Mouse (Mus musculus): Measurements from ENCODE around the gene Ndufa13. TPM values are rescaled to one million over a fixed set of nuclear protein-coding genes. Genes with fewer than 3 reads are reported as not detected.

Ndufa13 gene
- polyA plus RNA-seq, 1 experiment from 2014 or later, result 233 TPM

- Histone ChIP-seq H3K27ac (ENCODE audit: low read length) (no peak overlapping the region), H3K4me2 (ENCODE audit: low read depth, low read length) (no peak overlapping the region), H3K36me3 (ENCODE audit: control insufficient read depth, insufficient read depth, low read length) (peaks cover 44% of the 10 kb centered on the region), H3K4me1 (ENCODE audit: control insufficient read depth, insufficient read depth, low read length) (peaks cover 7% of the 10 kb centered on the region), H3K27me3 (replicated peaks; ENCODE audit: control insufficient read depth, insufficient read depth, low read length) (no peaks in the 10 kb centered on the region), H3K4me3 (ENCODE audit: low read length) (no peak overlapping the region), H3K9me3 (ENCODE audit: control insufficient read depth, low read length) (no peaks in the 10 kb centered on the region), H3K9ac (ENCODE audit: low read depth, low read length) (no peak overlapping the region)
- ATAC-seq, result no peak
- WGBS, result 49% methylated on average over 5 of the region's 5 CpGs
Measured at GRCm38 (mm10) chr8:69915748-69916147, 13.4 kb upstream of the Ndufa13 start.

GRCm38 (mm10) chr8:69914526-69914925 is 12.2 kb upstream of the Ndufa13 start:
- WGBS, result 89% methylated on average over 4 of the region's 4 CpGs
- no peak overlapping the region for H3K4me2 ChIP-seq (ENCODE audit: low read depth, low read length)
- H3K27me3 ChIP-seq (replicated peaks; ENCODE audit: control insufficient read depth, insufficient read depth, low read length), result no peaks in the 10 kb centered on the region
- H3K9ac ChIP-seq (ENCODE audit: low read depth, low read length), result no peak overlapping the region
- peaks cover 3% of the 10 kb centered on the region; the same call in 1 of the 2 replicates for H3K4me1 ChIP-seq (ENCODE audit: control insufficient read depth, insufficient read depth, low read length)
- peaks cover 54% of the 10 kb centered on the region for H3K36me3 ChIP-seq (ENCODE audit: control insufficient read depth, insufficient read depth, low read length)
- H3K4me3 ChIP-seq (ENCODE audit: low read length), result no peak overlapping the region
- no peak for ATAC-seq
- no peak overlapping the region for H3K27ac ChIP-seq (ENCODE audit: low read length)
- no peaks in the 10 kb centered on the region for H3K9me3 ChIP-seq (ENCODE audit: control insufficient read depth, low read length)

- no peak overlapping the region for H3K4me3 ChIP-seq (ENCODE audit: low read length)
- no peak overlapping the region for H3K4me2 ChIP-seq (ENCODE audit: low read depth, low read length)
- H3K9me3 ChIP-seq (ENCODE audit: control insufficient read depth, low read length), result no peaks in the 10 kb centered on the region
- peaks cover 55% of the 10 kb centered on the region for H3K36me3 ChIP-seq (ENCODE audit: control insufficient read depth, insufficient read depth, low read length)
- ATAC-seq, result no peak
- no peaks in the 10 kb centered on the region for H3K27me3 ChIP-seq (replicated peaks; ENCODE audit: control insufficient read depth, insufficient read depth, low read length)
- WGBS, result 87% methylated on average over 12 of the region's 12 CpGs
- H3K27ac ChIP-seq (ENCODE audit: low read length), result no peak overlapping the region
- H3K9ac ChIP-seq (ENCODE audit: low read depth, low read length), result no peak overlapping the region
- no peaks in the 10 kb centered on the region for H3K4me1 ChIP-seq (ENCODE audit: control insufficient read depth, insufficient read depth, low read length)
Measured at GRCm38 (mm10) chr8:69912478-69913074, 10.2 kb upstream of the Ndufa13 start.

GRCm38 (mm10) chr8:69911917-69912316 is 9.6 kb upstream of the Ndufa13 start:
- peaks cover 49% of the 10 kb centered on the region for H3K36me3 ChIP-seq (ENCODE audit: control insufficient read depth, insufficient read depth, low read length)
- no peaks in the 10 kb centered on the region for H3K27me3 ChIP-seq (replicated peaks; ENCODE audit: control insufficient read depth, insufficient read depth, low read length)
- H3K4me2 ChIP-seq (ENCODE audit: low read depth, low read length), result no peak overlapping the region
- no peak overlapping the region for H3K27ac ChIP-seq (ENCODE audit: low read length)
- H3K9ac ChIP-seq (ENCODE audit: low read depth, low read length), result no peak overlapping the region
- no peak overlapping the region for H3K4me3 ChIP-seq (ENCODE audit: low read length)
- no peak for ATAC-seq
- no peaks in the 10 kb centered on the region for H3K9me3 ChIP-seq (ENCODE audit: control insufficient read depth, low read length)
- H3K4me1 ChIP-seq (ENCODE audit: control insufficient read depth, insufficient read depth, low read length), result no peaks in the 10 kb centered on the region
- 90% methylated on average over 13 of the region's 13 CpGs for WGBS

- ATAC-seq, result no peak
- Histone ChIP-seq H3K36me3 (ENCODE audit: control insufficient read depth, insufficient read depth, low read length) (peaks cover 18% of the 10 kb centered on the region), H3K4me1 (ENCODE audit: control insufficient read depth, insufficient read depth, low read length) (peaks cover 14% of the 10 kb centered on the region), H3K27me3 (replicated peaks; ENCODE audit: control insufficient read depth, insufficient read depth, low read length) (no peaks in the 10 kb centered on the region), H3K27ac (ENCODE audit: low read length) (no peak overlapping the region), H3K9ac (ENCODE audit: low read depth, low read length) (no peak overlapping the region), H3K4me3 (ENCODE audit: low read length) (no peak overlapping the region), H3K9me3 (ENCODE audit: control insufficient read depth, low read length) (no peaks in the 10 kb centered on the region), H3K4me2 (ENCODE audit: low read depth, low read length) (no peak overlapping the region)
- 82% methylated on average over 2 of the region's 2 CpGs for WGBS
Measured at GRCm38 (mm10) chr8:69907106-69907505, 4.7 kb upstream of the Ndufa13 start.

GRCm38 (mm10) chr8:69906260-69906659 is 3.9 kb upstream of the Ndufa13 start:
- no peak overlapping the region for H3K4me3 ChIP-seq (ENCODE audit: low read length)
- no peaks in the 10 kb centered on the region for H3K27me3 ChIP-seq (replicated peaks; ENCODE audit: control insufficient read depth, insufficient read depth, low read length)
- peaks cover 18% of the 10 kb centered on the region for H3K4me1 ChIP-seq (ENCODE audit: control insufficient read depth, insufficient read depth, low read length)
- peaks cover 13% of the 10 kb centered on the region for H3K36me3 ChIP-seq (ENCODE audit: control insufficient read depth, insufficient read depth, low read length)
- no peaks in the 10 kb centered on the region for H3K9me3 ChIP-seq (ENCODE audit: control insufficient read depth, low read length)
- H3K27ac ChIP-seq (ENCODE audit: low read length), result no peak overlapping the region
- WGBS, result 82% methylated on average over 2 of the region's 2 CpGs
- no peak for ATAC-seq
- H3K4me2 ChIP-seq (ENCODE audit: low read depth, low read length), result no peak overlapping the region
- no peak overlapping the region for H3K9ac ChIP-seq (ENCODE audit: low read depth, low read length)

- H3K27ac ChIP-seq (ENCODE audit: low read length), result no peak overlapping the region
- H3K36me3 ChIP-seq (ENCODE audit: control insufficient read depth, insufficient read depth, low read length), result no peaks in the 10 kb centered on the region
- ATAC-seq, result no peak
- H3K4me3 ChIP-seq (ENCODE audit: low read length), result no peak overlapping the region
- WGBS, result 84% methylated on average over 8 of the region's 8 CpGs
- no peaks in the 10 kb centered on the region for H3K9me3 ChIP-seq (ENCODE audit: control insufficient read depth, low read length)
- H3K4me1 ChIP-seq (ENCODE audit: control insufficient read depth, insufficient read depth, low read length), result peaks cover 31% of the 10 kb centered on the region
- peak overlapping the region; percentile 98 for H3K4me2 ChIP-seq (ENCODE audit: low read depth, low read length)
- no peak overlapping the region for H3K9ac ChIP-seq (ENCODE audit: low read depth, low read length)
- H3K27me3 ChIP-seq (replicated peaks; ENCODE audit: control insufficient read depth, insufficient read depth, low read length), result no peaks in the 10 kb centered on the region
Measured at GRCm38 (mm10) chr8:69904096-69904495, 1.7 kb upstream of the Ndufa13 start.

GRCm38 (mm10) chr8:69903063-69903542 is 745 bp upstream of the Ndufa13 start:
- H3K9me3 ChIP-seq (ENCODE audit: control insufficient read depth, low read length), result no peaks in the 10 kb centered on the region
- H3K4me2 ChIP-seq (ENCODE audit: low read depth, low read length), result peak overlapping the region; percentile 98
- H3K27ac ChIP-seq (ENCODE audit: low read length), result peak overlapping the region; percentile 95
- H3K9ac ChIP-seq (ENCODE audit: low read depth, low read length), result peak overlapping the region; percentile 72
- H3K4me1 ChIP-seq (ENCODE audit: control insufficient read depth, insufficient read depth, low read length), result peaks cover 34% of the 10 kb centered on the region
- no peaks in the 10 kb centered on the region for H3K36me3 ChIP-seq (ENCODE audit: control insufficient read depth, insufficient read depth, low read length)
- under 1% methylated on average over 45 of the region's 45 CpGs for WGBS
- peak; percentile 88 for ATAC-seq
- H3K27me3 ChIP-seq (replicated peaks; ENCODE audit: control insufficient read depth, insufficient read depth, low read length), result no peaks in the 10 kb centered on the region
- H3K4me3 ChIP-seq (ENCODE audit: low read length), result peak overlapping the region; percentile 80

- Histone ChIP-seq H3K36me3 (ENCODE audit: control insufficient read depth, insufficient read depth, low read length) (no peaks in the 10 kb centered on the region), H3K9me3 (ENCODE audit: control insufficient read depth, low read length) (no peaks in the 10 kb centered on the region), H3K4me2 (ENCODE audit: low read depth, low read length) (peak overlapping the region; percentile 98), H3K4me3 (ENCODE audit: low read length) (peak overlapping the region; percentile 80), H3K27me3 (replicated peaks; ENCODE audit: control insufficient read depth, insufficient read depth, low read length) (no peaks in the 10 kb centered on the region), H3K9ac (ENCODE audit: low read depth, low read length) (peak overlapping the region; percentile 87), H3K27ac (ENCODE audit: low read length) (peak overlapping the region; percentile 95), H3K4me1 (ENCODE audit: control insufficient read depth, insufficient read depth, low read length) (peaks cover 42% of the 10 kb centered on the region)
- peak; percentile 72 for ATAC-seq
- 1% methylated on average over 41 of the region's 41 CpGs for WGBS
Measured at GRCm38 (mm10) chr8:69901484-69902162, 735 bp downstream of the Ndufa13 start.

Data from intestine, embryonic 16.5 days (tissue).